Mouse (Mus musculus) adrenal gland, adult 8-10 months (tissue): ENCODE results near the gene Srrm2. TPM values are rescaled to one million over a fixed set of nuclear protein-coding genes. Genes with fewer than 3 reads are reported as not detected.
"Not testable (repeated sequence)": the region's sequence is repeated elsewhere in the genome, so short reads cannot be mapped to it uniquely, and the experiment has no call there.

Experiments
- DNase-seq: peaks from one replicate; pipeline ENCODE4 v3.0.0; 2022
- total RNA-seq, 4 experiments: library from RNA; stranded (reverse); gene quantifications; 2 replicates each; pipeline ENCODE4 v1.2.4; 2022

The Srrm2 gene
- total RNA-seq, 4 experiments from 2014 or later = 612 to 1,355 (median 855) TPM

DNA sequence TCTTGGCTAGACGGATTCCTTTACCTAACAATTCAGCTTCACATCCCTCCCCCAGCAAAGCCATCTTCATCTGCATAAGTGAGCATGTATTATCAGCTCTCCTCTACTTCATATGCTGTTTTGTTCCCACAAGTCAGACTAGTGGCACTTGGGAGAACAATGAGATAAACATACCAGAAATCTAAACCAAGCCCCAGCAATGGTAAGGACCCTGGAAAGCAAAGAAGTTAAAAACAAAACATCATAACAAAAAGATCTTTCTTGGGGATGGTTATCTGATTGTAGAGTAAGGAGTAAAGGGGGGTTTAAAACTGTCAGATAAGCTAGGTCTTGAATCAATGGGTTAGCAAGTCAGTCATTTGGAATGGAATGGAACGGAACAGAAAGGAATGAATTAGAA lies 19.8 kb upstream of the Srrm2 start:
- DNase-seq = no peak

DNA sequence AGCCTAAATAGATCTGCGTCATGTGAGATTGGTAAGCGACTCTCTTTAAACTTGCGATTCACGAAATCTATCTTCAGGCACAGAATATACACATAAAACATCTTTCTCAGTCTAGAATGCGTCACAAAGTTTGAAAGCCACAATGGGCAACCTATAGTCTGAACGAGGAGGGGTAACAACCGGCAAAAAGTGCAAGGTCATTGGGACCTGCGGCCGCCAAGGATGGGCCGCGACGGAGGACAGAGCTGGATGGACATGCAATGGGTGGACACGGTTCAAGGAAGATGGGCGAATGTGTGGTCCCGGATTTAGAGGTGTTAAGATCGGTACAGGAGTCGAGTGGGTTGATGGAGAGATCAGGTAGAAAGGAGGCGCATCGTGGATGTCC lies 19.4 kb upstream of the Srrm2 start:
- peak; percentile 32 for DNase-seq

DNA sequence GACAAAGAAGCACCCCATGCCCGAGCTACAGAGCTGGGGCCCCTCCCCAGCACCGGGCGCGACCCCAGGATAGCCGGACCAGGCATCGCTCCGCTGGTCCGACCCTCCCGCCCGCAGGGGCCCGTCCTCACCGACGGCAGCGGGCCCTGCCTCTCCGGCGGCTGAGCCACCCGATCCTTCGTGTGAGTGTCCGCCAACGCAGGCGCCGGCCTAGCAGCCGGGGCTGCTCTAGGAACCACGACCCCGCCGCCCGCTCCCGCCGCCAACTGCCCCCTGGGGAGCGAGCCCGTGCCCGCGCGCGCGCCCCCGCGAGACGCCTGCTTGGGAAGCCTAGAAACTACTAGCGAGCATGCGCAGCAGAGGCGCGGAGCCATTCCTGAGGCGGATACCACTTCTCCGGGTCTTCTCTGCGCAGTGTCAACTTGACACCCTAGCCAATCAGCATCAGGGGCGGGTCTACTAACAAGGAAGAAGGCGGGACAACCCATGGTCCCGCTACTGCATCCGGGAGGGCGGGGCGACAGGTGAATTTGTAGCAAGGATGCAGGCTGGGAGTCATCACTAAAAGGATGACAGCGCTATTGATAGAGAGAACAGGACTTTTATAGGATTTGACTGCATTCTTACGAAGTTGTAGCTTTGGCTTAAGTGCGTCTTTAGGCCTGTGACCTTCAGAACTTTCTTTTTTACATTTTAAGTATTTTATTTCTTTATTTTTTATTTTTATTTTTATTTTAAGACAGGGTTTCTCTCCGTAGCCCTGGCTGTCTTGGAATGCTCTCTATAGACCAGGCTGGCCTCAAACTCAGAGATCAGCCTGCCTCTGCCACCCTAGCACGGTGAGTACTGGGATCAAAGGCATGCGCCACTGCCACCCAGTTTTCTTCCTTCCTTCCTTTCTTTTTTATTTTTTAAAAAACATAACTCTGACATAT lies 18.8 kb upstream of the Srrm2 start, which contains the start of gene Flywch1:
TSS of gene Flywch1 (minus strand) at position 319 of the 935 bp plus-strand sequence.
- peak; percentile 99 for DNase-seq

DNA sequence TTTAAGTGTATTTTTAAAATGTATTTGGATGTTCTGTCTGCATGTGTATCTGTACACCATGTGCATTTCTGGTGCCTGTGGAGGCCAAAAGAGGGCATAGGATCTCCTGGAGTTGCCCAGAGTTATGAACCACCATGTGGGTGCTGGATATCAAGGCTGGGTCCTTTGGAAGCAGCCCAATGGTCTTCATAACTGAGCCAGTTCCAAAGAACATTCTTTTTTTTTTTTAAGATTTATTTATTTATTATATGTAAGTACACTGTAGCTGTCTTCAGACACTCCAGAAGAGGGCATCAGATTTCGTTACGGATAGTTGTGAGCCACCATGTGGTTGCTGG lies 18.1 kb upstream of the Srrm2 start:
- not testable (repeated sequence) for DNase-seq

GRCm38 (mm10) chr17:23773676-23774075 lies 16.7 kb upstream of the Srrm2 start:
- DNase-seq = no peak

DNA sequence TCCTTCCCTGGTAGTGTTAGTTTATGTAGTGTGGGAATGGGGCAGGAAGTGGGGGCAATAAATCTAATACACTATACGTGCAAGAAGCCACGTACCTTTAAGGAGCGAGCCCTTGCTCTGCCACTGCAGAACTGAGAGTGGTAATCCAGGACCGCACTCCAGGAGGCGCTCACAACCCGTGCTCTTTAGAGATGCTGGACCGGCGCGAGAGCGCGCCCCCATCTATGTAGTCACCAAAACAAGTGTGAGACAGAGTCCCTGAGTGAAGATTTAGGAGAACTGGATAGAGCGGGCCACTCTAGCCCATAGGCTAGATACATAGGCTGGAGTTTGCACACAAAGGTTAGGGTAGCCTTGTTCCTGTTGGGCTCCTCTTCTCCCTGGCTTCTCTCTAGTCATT lies 16.2 kb upstream of the Srrm2 start:
- peak; percentile 80 for DNase-seq

- DNase-seq = no peak
Observed at GRCm38 (mm10) chr17:23776216-23776615, 14.1 kb upstream of the Srrm2 start.

DNA sequence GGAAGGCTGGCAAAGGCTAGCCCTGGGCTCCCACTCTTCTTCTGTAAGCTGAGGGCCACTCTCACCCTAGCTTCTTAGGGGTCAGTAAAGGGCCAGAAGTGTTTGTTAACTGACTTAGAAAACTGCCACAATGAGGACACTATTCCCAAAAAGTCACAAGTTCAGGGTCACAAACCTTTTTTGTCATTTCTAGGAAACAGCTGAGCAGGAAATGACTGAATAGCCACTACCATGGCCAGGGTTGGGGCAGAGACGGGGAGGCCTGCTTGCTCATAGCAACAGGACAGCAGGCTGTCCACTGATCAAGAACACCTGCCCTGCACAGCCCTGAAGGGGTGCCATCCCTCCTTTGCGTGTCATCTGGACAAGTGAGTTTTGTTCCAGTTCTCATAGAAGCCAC lies 13.2 kb upstream of the Srrm2 start:
- DNase-seq = no peak

GRCm38 (mm10) chr17:23778447-23778846 lies 11.9 kb upstream of the Srrm2 start:
- DNase-seq = no peak

DNA sequence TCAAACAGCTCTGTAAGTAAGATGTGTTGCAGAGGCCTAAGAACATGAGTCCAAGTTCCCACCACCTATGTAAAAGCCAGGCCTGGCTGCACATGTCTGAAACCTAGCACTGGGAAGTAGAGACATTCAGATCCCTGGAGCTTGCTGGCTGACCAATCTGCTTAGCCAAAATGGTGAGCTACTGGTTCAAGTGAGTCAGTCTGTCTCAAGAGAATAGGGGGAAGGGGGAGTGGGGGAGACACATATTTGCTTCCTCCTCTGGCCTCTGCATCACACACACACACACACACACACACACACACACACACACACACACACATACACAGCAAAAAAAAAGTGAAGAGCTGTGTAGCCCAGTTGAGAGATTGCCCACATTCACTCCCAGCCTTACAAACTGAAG lies 7.0 kb upstream of the Srrm2 start:
- DNase-seq = no peak

DNA sequence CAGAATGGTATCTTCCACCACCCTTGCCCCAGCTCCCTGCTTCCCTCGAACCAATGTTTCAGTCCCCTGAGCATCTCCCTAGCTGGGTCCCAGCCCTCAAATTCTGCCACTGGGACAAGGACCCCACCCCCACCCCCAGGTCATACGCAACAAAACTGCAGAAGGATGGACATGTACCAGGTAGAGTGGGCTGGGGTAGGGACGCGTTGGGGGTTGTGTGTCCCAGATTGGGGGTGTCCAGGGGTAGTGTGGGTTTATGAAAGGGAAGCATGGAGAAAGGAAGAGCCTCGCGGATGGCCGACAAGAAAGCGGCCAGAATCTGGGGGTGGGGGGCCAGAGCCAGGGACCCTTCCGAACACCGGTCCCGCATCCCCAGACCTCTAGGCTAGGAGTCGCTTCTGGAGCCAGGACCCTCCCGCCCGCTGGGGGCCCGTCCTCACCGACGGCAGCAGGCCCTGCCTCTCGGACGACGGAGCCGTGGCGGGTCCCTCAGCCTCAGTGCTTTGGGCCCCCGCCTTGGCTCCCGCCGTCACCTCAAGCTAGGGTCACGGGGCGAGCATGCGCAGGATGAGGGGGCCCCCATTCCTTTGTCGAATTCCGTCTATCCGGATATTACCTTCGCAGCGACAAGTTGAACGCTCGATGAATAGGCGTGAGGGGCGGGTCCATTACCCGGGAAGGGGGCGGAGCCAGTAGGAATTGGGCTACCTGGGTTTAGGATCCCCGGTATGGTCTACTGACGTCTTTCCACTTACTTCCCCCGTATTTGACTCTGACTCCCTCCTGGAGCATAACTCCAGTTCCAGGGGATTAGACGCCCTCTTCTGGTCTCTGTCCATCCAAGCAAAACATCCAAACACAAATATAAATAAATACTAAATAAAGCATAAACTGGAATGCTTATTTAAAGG lies 4.5 kb upstream of the Srrm2 start, which contains the start of gene Flywch2:
TSS of gene Flywch2 (minus strand) at position 521 of the 911 bp plus-strand sequence.
- peak; percentile 77 for DNase-seq

DNA sequence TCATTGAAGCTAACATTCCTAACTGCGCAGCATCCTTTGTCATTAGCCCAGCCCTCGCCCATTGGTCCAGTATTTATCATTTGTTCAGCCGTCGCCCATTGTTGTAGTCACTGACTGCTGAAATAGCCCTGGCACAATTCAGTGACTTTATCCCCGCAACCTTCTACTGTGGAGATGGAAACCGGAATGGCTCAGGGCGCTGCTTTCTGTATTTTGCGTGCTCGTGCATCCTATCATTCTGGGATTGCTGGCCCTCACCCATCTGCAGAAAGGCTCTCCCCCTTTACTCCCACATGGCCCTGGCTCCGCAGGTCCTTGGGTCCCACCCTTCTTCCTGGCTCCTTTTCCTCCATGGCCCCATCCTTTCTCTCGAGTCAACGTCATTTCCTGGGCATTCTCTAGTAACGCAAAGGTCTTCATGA lies 3.8 kb upstream of the Srrm2 start:
- DNase-seq = peak; percentile 34

DNA sequence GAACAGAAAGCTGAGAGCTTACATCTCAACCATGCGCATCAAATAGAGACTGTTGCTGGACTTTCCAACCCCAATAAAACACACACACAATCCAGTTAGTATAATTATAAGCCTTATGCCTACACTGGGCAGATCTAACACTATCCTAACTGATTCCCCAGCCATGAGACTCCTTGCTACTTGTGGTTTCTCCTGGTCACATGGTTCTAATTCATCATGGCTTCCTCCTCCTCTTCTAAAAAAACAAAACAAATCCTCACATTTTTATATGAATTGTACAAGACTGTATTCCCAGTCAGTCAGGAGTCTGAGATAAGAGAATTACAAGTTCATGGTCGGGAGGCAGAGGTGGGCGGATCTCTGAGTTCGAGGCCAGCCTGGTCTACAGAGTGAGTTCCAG lies 1.4 kb upstream of the Srrm2 start:
- no peak for DNase-seq

GRCm38 (mm10) chr17:23789749-23790268 lies 523 bp upstream of the Srrm2 start:
- no peak for DNase-seq

GRCm38 (mm10) chr17:23791079-23791357 lies 686 bp downstream of the Srrm2 start:
- DNase-seq = no peak

- no peak for DNase-seq
Observed at GRCm38 (mm10) chr17:23795323-23795722, 5.0 kb downstream of the Srrm2 start.

GRCm38 (mm10) chr17:23797316-23797715 lies 7.0 kb downstream of the Srrm2 start:
- no peak for DNase-seq

DNA sequence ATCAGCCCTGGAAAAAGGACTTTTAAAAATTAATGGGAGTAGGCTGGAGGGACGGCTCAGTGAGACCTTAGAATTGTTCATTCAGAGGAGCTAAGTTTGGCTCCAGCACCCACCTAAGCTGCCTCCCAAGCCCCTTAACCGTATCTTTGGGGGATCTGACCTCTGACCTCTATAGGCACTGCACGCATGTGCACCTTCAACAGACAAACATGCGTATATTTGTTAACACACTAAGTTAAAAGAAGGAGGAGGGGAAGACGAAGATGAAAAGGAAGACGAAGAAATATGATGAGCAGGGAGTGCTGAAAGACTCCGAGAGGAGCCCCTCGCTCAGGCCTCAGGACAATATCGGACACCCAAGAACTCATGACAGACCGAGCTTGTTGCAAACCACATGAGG lies 11.3 kb downstream of the Srrm2 start:
- DNase-seq = no peak

DNA sequence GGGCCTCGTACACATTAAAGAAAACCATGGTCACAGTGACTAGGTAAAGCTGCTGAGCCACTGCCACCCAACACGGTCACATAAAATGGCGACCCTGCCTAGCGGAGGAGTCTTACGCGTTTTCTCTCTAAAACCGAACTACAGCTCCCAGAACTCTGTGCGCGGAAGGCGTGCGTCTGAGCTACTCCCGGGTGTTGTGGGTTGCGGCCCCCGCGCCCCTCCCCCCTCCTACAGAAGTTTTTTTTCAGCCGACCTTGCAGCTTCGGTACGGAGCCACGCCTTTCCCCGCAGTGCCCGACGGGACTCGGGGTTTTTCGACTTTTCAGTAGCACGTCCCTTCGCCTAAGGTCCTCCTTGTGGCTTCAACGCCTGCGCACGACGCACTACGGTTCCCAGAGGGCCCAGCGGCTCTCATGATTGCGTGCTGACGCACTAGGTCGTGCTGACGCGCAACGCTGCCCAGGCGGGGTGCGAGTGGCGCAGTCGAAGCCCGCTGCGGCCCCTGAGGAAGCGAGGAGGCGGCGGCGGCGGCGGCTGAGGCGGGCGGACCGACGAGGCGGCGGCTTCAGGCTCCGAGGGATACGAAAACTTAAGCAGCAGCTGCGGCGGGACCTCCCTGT lies 12.5 kb downstream of the Srrm2 start:
- DNase-seq = peak; percentile 98

- DNase-seq = peak; percentile 69
Observed at GRCm38 (mm10) chr17:23803366-23804041, 13.2 kb downstream of the Srrm2 start.

DNA sequence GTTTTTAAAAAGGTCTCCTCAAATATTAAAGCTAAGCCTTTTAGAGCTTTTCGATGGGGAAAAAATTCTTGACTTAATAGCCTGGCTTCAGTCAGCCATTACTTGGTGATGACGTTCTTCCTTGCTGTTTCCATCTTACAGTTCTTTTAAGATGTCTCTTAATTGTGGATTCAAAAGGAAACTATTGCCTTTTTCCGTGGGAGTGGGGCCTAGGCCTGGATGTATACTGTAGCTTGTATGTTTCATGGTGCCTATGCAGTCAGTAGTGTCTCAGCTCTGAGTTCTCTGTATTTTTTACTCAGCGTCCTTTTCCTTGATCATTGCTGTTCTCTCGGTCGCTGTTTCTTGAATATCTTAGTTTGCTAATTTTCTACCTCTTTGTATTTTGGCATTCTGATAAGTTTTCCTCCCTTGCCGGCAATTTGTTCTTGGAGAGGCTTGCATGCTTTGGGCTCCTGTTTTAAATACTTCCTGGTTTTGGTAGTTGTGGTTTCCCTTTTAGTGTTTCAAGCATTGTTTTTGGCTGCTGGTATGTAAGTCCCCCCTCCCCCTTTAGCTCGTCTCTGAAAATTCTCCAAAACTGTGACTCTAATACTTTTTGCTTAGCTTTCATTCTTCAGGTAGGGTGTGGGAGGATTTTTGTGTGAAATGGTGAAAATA lies 14.2 kb downstream of the Srrm2 start:
- no peak for DNase-seq

DNA sequence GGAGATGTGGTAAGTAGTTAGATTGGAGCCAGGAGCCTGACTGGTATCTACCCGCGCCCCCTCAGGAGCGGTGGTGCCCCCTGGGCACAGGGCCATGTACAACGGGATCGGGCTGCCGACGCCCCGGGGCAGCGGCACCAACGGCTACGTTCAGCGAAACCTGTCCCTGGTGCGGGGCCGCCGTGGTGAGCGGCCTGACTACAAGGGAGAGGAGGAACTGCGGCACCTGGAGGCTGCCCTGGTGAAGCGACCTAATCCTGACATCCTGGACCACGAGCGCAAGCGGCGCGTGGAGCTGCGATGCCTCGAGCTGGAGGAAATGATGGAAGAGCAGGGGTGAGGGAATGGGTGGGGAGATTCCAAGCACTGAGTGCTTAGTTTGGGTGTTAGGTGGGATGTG lies 16.5 kb downstream of the Srrm2 start:
- no peak for DNase-seq
